Mouse (Mus musculus) myocyte (in vitro differentiated cells): ENCODE measurements around the gene Pafah2.

Experiments
- CEBPB ChIP-seq: IDR thresholded peaks from 2 replicates; pipeline ENCODE4 v1.6.1; 2011; ENCODE audit warnings: mild to moderate bottlenecking, moderate library complexity; ENCODE audit not compliant: poor library complexity, insufficient read depth, severe bottlenecking
- E2F4 ChIP-seq: IDR thresholded peaks from one replicate; pipeline ENCODE4 v1.6.1; 2011; ENCODE audit warnings: mild to moderate bottlenecking, control low read depth, moderate library complexity; ENCODE audit not compliant: insufficient read depth
- MYOG ChIP-seq, 3 experiments: IDR thresholded peaks; one replicate each; pipeline ENCODE4 v1.6.1; 2011; ENCODE audit warnings: control low read depth in 2 of 3, low read depth in 2 of 3, mild to moderate bottlenecking in 2 of 3; ENCODE audit not compliant: insufficient read length in 2 of 3, control insufficient read depth in 1 of 3, insufficient read depth in 1 of 3
- POLR2A ChIP-seq: IDR thresholded peaks from one replicate; pipeline ENCODE4 v1.6.1; 2011; ENCODE audit warnings: low read depth, mild to moderate bottlenecking, control low read depth, moderate library complexity; ENCODE audit not compliant: insufficient read length
- REST ChIP-seq: IDR thresholded peaks from one replicate; pipeline ENCODE4 v1.6.1; 2011; ENCODE audit warnings: mild to moderate bottlenecking, control low read depth, moderate library complexity; ENCODE audit not compliant: insufficient read depth, insufficient read length
- TCF3 ChIP-seq: IDR thresholded peaks from one replicate; pipeline ENCODE4 v1.6.1; 2011; ENCODE audit warnings: low read depth, control low read depth; ENCODE audit not compliant: insufficient read length
- USF1 ChIP-seq: IDR thresholded peaks from one replicate; pipeline ENCODE4 v1.6.1; 2011; ENCODE audit warnings: low read depth, mild to moderate bottlenecking, control low read depth, moderate library complexity

- TF ChIP-seq CEBPB (no peak), POLR2A (no peak), MYOG (IDR thresholded peaks at IDR 0.05; ENCODE audit: control insufficient read depth in 1 of 3, insufficient read depth in 1 of 3, insufficient read length in 2 of 3, low read depth in 2 of 3) (no peak), TCF3 (no peak), E2F4 (no peak), REST (no peak), USF1 (no peak)
Measured at GRCm38 (mm10) chr4:134391636-134392035, 4.5 kb upstream of the Pafah2 start.
